Comparison of ENCODE assay signal across 8 mouse cellular contexts in genomic region chr12:85436021-85436621, GRCm38 (mm10). TPM values are rescaled to one million over a fixed set of nuclear protein-coding genes. Genes with fewer than 3 reads are reported as not detected.
DNase-seq lines count a peak whose midpoint lies in the region; ATAC-seq and TF ChIP-seq lines count a peak whose summit lies in the region.

No protein-coding gene starts in this region.

- peak; percentile 69 for ATAC-seq in intestine, embryonic 15.5 days
- peak; percentile 86 for ATAC-seq in midbrain, embryonic 15.5 days (replicated peaks)
- ATAC-seq in erythroid progenitor cell, adult 5-6 weeks (replicated peaks; ENCODE audit: low FRiP score, poor library complexity, severe bottlenecking) = no peak
- ATAC-seq in liver, postnatal 0 days = no peak

- H3K9ac ChIP-seq in intestine, embryonic 15.5 days = no peak overlapping the region
- H3K9ac ChIP-seq in midbrain, embryonic 15.5 days = no peak overlapping the region
- H3K9ac ChIP-seq in liver, postnatal 0 days (replicated peaks) = no peak overlapping the region

- H3K36me3 ChIP-seq in intestine, embryonic 15.5 days = no peaks in the 10 kb centered on the region
- no peaks in the 10 kb centered on the region for H3K36me3 ChIP-seq in midbrain, embryonic 15.5 days (replicated peaks)
- H3K36me3 ChIP-seq in liver, postnatal 0 days (replicated peaks; ENCODE audit: insufficient read depth, low read length) = no peaks in the 10 kb centered on the region

- peak; percentile 20 for DNase-seq in adrenal gland, postnatal 25 days
- DNase-seq in cerebellum, adult 8-10 months = peak; percentile 88
- DNase-seq in gastrocnemius, postnatal 10 days = peak; percentile 19
- DNase-seq in liver, postnatal 0 days = no peak
- DNase-seq in urinary bladder, postnatal 25 days (ENCODE audit: low spot score) = no peak

- no peak overlapping the region for H3K27ac ChIP-seq in intestine, embryonic 15.5 days
- peak overlapping the region; percentile 76 for H3K27ac ChIP-seq in midbrain, embryonic 15.5 days
- H3K27ac ChIP-seq in liver, postnatal 0 days (ENCODE audit: low read depth) = no peak overlapping the region

- no peak for TF ChIP-seq CTCF in liver, postnatal 0 days (IDR thresholded peaks at IDR 0.05; ENCODE audit: low read depth)

- 42% methylated on average over 10 of the region's 10 CpGs for WGBS in intestine, embryonic 15.5 days
- WGBS in midbrain, embryonic 15.5 days = 41% methylated on average over 10 of the region's 10 CpGs
- 56% methylated on average over 10 of the region's 10 CpGs for WGBS in liver, postnatal 0 days (ENCODE audit: insufficient replicate concordance)

- H3K4me2 ChIP-seq in intestine, embryonic 15.5 days (replicated peaks) = no peak overlapping the region
- H3K4me2 ChIP-seq in midbrain, embryonic 15.5 days = peak overlapping the region; percentile 18; the same call in 1 of the 2 replicates
- no peak overlapping the region for H3K4me2 ChIP-seq in liver, postnatal 0 days (ENCODE audit: low read depth, low read length)

- H3K4me3 ChIP-seq in intestine, embryonic 15.5 days (replicated peaks) = no peak overlapping the region
- no peak overlapping the region for H3K4me3 ChIP-seq in midbrain, embryonic 15.5 days
- no peak overlapping the region for H3K4me3 ChIP-seq in liver, postnatal 0 days (ENCODE audit: low read depth, low read length)

- TF ChIP-seq EP300 in liver, postnatal 0 days (IDR thresholded peaks at IDR 0.05; ENCODE audit: low read depth) = no peak

- H3K27me3 ChIP-seq in intestine, embryonic 15.5 days (replicated peaks) = no peaks in the 10 kb centered on the region
- no peaks in the 10 kb centered on the region for H3K27me3 ChIP-seq in midbrain, embryonic 15.5 days (replicated peaks)
- H3K27me3 ChIP-seq in liver, postnatal 0 days (ENCODE audit: insufficient read depth, low read length) = 0 out of 2 replicates have a peak, but pooled peaks cover 3% of the 10 kb centered on the region

- no peaks in the 10 kb centered on the region for H3K9me3 ChIP-seq in intestine, embryonic 15.5 days
- H3K9me3 ChIP-seq in midbrain, embryonic 15.5 days = no peaks in the 10 kb centered on the region
- no peaks in the 10 kb centered on the region for H3K9me3 ChIP-seq in liver, postnatal 0 days (ENCODE audit: low read length)

- H3K4me1 ChIP-seq in intestine, embryonic 15.5 days (replicated peaks) = peaks cover 4% of the 10 kb centered on the region; the same call in 1 of the 2 replicates
- H3K4me1 ChIP-seq in midbrain, embryonic 15.5 days = peaks cover 21% of the 10 kb centered on the region
- peaks cover 4% of the 10 kb centered on the region; the same call in 1 of the 2 replicates for H3K4me1 ChIP-seq in liver, postnatal 0 days (ENCODE audit: insufficient read depth)

RNA-seq across cellular contexts. Expression of gene Fos, which starts 37.6 kb away (rescaled TPM):
- total RNA-seq in adrenal gland, postnatal 25 days (2021) = 1.9 and 2.0 TPM in 2 replicates
- 10 to 100 TPM in 1 of 2 experiments, 1 to 10 TPM in 1; 4.3 to 15.2 TPM for total RNA-seq in gastrocnemius, postnatal 10 days (2021)
- polyA plus RNA-seq in intestine, embryonic 15.5 days (2015; fragmentation: Nextera tagmentation; extraction: Ambion mirVana) = 4.9 and 5.3 TPM in 2 replicates
- polyA plus RNA-seq in midbrain, embryonic 15.5 days (2015; fragmentation: Nextera tagmentation; extraction: Ambion mirVana) = 1.4 and 1.6 TPM in 2 replicates
- 25.2 and 32.7 TPM in 2 replicates for total RNA-seq in erythroid progenitor cell, adult 5-6 weeks (2015; ENCODE audit: low replicate concordance)
- total RNA-seq in erythroid progenitor cell, adult 5-6 weeks (2017; ENCODE audit: low replicate concordance) = 14.2 and 21.3 TPM in 2 replicates
- 1.3 and 1.6 TPM in 2 replicates for polyA plus RNA-seq in liver, postnatal 0 days (2015; fragmentation: Nextera tagmentation; extraction: Ambion mirVana)

Comparison
In these comparisons a context has a peak if more than half of its experiments do, and no peak if none do; other contexts are left out.
1. DNase-seq: peak in adrenal gland, postnatal 25 days (single experiment), cerebellum, adult 8-10 months (single experiment) and gastrocnemius, postnatal 10 days (single experiment); none in liver, postnatal 0 days (single experiment) and urinary bladder, postnatal 25 days (single experiment).
2. ATAC-seq: peak in intestine, embryonic 15.5 days (single experiment) and midbrain, embryonic 15.5 days (single experiment); none in erythroid progenitor cell, adult 5-6 weeks (single experiment) and liver, postnatal 0 days (single experiment).